Mouse (Mus musculus): ENCODE results near the gene Gm10436.
"Not testable (repeated sequence)": the region's sequence is repeated elsewhere in the genome, so short reads cannot be mapped to it uniquely, and the experiment has no call there.

The Gm10436 gene

GRCm38 (mm10) chr12:88182008-88182407 lies at the start of gene Gm10436:
TSS of gene Gm10436 (minus strand) at chr12:88182108.
- in situ Hi-C loops (cut with MseI, MboI): not testable (repeated sequence)

DNA sequence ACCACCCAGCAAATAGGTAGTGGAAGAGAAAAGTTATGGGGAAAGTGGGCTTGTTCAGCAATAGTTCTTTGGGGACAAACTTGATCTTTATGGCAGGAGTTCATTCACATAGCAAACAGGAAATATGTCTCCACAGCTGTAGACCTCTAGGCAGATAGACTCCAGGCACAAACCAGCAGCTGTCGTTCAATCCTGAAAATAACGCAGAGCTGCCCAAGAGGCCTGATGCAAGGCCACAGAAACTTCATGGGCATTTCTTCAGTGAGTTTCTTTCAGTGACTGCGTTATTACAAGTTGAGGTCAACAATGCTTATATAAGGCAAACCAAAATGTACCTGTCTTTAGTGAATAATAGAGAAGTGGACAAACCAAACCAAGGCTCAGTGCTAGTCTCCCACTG lies 37.5 kb upstream of the Gm10436 start:
- in situ Hi-C loops (cut with MseI, MboI): no loop called here

- in situ Hi-C loops (cut with MseI, MboI): not testable (repeated sequence)
Observed at GRCm38 (mm10) chr12:88218059-88218458, 36.2 kb upstream of the Gm10436 start.

- in situ Hi-C loops (cut with MseI, MboI): no loop called here
Observed at GRCm38 (mm10) chr12:88214641-88215040, 32.7 kb upstream of the Gm10436 start.

DNA sequence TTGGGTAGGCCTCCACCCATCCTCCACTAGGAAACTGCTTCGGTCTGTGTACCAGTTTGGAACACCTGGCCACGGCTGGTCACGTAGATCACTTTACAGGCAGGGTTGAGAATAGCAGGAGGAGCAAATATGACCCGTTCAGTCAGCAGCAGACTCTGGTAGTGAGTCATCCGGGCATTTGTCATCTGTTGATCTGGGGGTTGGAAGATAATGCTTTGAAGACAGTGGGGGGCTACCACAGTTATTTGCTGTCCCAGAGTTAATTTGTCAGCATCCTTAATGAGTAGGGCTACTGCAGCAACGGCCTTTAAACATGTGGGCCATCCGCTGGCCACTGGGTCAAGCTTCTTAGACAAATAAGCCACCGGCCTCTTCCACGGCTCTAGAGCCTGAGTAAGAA lies 29.6 kb upstream of the Gm10436 start:
- in situ Hi-C loops (cut with MseI, MboI): not testable (repeated sequence)

DNA sequence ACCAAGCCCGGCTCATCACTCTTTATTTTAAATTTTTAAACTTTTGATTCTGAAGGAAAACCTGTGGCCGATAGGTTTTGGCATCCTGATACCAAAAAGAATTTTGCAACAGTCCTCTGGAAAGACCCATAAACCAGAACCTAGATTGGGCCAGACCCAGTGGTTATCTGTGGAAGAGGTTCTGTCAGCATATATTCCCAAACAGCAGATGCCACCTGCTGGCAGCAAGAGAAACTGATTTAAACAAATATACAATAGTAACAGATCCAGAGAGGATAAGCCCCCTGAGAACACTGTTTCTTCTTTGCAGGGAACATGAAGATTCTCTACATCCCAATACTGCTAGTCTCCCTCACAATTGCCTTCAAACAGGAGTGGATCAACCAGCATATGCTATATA lies 20.9 kb upstream of the Gm10436 start:
- in situ Hi-C loops (cut with MseI, MboI): no loop called here

All from mouse trophoblast stem cell (cell line).